Mouse (Mus musculus): Measurements from ENCODE around the gene Mup6. TPM values are rescaled to one million over a fixed set of nuclear protein-coding genes. Genes with fewer than 3 reads are reported as not detected.

Gene Mup6
- polyA plus RNA-seq (2014; fragmentation: Nextera tagmentation; extraction: Ambion mirVana): not detected in 2 replicates

DNA sequence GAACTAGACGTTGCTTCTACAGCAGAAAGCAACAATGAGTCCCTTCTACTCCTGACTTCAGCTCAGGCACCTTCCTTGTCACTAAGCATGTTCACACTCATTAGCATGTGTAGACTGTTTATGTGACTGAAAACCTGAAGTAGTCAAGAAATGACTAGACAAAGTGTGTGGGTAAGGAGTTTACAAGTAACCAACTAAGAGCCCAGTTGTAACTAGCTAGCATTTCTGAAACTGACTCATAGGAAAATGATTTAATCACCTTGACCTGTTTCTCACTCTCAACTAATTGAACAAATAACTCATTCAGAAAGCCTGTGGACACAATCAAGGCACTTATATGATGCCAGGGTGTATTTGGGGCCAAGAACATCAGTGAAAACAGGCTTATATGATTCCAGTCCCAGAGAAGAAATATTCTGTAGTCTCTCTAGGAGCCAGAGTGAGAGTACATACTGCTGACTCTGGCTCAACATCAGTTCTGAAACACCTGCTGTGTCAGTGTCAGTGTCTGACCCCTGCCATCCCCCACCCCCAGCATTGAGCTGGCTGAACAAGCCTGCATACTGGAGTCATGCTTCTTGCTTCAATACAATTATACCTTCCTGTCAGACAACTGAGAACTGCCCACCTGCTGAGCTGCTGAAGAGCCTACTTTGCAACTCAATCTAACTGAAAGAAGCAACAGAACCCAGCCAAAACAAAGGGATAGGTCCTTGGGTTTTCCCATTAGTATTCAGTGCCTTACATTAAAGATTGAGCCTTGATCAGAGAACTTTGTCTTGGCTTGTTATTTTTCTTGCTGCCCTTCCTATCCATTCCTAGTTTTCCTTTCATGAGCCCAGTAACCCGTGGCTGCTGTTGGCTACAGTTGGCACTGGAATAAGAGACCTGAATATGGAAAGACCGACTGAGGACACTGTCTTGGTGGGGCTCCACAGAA, at the start of gene Mup6:
Gene Mup6 (plus strand): TSS at position 890 of the 940 bp plus-strand sequence.
- ATAC-seq (ENCODE audit: low FRiP score): no peak
- H3K36me3 ChIP-seq (replicated peaks; ENCODE audit: control insufficient read depth, insufficient read depth): no peaks in the 10 kb centered on the region
- H3K4me2 ChIP-seq (replicated peaks): no peak within 1 kb of the TSS
- no peaks in the 10 kb centered on the region for H3K4me1 ChIP-seq (replicated peaks; ENCODE audit: control insufficient read depth, insufficient read depth, low read length)
- 18% methylated on average over 3 of the region's 3 CpGs for WGBS
- no peaks in the 10 kb centered on the region for H3K27me3 ChIP-seq (ENCODE audit: control insufficient read depth, insufficient read depth, low read length)
- no peak for DNase-seq (ENCODE audit: low spot score)
- no peaks in the 10 kb centered on the region for H3K9me3 ChIP-seq (ENCODE audit: control insufficient read depth, low read length)
- H3K9ac ChIP-seq: no peak within 1 kb of the TSS
- no peak within 1 kb of the TSS for H3K27ac ChIP-seq
- H3K4me3 ChIP-seq (replicated peaks; ENCODE audit: low read length): no peak within 1 kb of the TSS

GRCm38 (mm10) chr4:59914608-59915403, 49.3 kb upstream of the Mup6 start, which contains the start of gene Slc46a2:
Gene Slc46a2 (minus strand): TSS chr4:59915056.
- no peaks in the 10 kb centered on the region for H3K36me3 ChIP-seq (replicated peaks; ENCODE audit: control insufficient read depth, insufficient read depth)
- H3K4me3 ChIP-seq (replicated peaks; ENCODE audit: low read length): no peak within 1 kb of the TSS
- DNase-seq (ENCODE audit: low spot score): no peak
- no peak within 1 kb of the TSS for H3K27ac ChIP-seq
- H3K27me3 ChIP-seq (ENCODE audit: control insufficient read depth, insufficient read depth, low read length): 0 out of 2 replicates have a peak, but pooled peaks cover 7% of the 10 kb centered on the region
- WGBS: 21% methylated on average over 22 of the region's 22 CpGs
- no peaks in the 10 kb centered on the region for H3K9me3 ChIP-seq (ENCODE audit: control insufficient read depth, low read length)
- H3K4me1 ChIP-seq (replicated peaks; ENCODE audit: control insufficient read depth, insufficient read depth, low read length): no peaks in the 10 kb centered on the region
- no peak within 1 kb of the TSS for H3K9ac ChIP-seq
- H3K4me2 ChIP-seq (replicated peaks): no peak within 1 kb of the TSS
- ATAC-seq (ENCODE audit: low FRiP score): peak; percentile 11; the same call in 1 of the 2 replicates

DNA sequence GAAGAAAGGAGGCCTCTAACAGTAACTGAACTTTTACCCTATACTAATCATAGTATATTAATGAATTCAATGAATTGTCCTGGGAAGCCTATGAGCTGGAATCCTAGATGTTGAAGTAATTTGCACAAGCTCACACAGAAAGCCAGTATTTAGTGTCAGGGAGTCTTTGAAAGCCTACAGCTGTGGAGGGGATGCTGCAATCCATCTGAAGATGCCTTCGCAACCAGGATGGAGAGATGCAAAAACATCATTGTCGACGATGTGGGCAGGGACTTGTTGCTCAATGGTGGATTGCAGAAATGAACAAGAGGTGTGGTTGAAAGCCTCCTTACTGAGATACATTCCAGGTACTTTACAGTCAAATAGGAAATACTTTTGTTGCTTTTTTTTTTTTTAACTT, 46.1 kb upstream of the Mup6 start:
- Histone ChIP-seq H3K4me1 (replicated peaks; ENCODE audit: control insufficient read depth, insufficient read depth, low read length) (no peaks in the 10 kb centered on the region), H3K9me3 (ENCODE audit: control insufficient read depth, low read length) (no peaks in the 10 kb centered on the region), H3K4me3 (replicated peaks; ENCODE audit: low read length) (no peak overlapping the region), H3K27me3 (ENCODE audit: control insufficient read depth, insufficient read depth, low read length) (0 out of 2 replicates have a peak, but pooled peaks cover 7% of the 10 kb centered on the region), H3K9ac (no peak overlapping the region), H3K4me2 (replicated peaks) (no peak overlapping the region), H3K27ac (no peak overlapping the region), H3K36me3 (replicated peaks; ENCODE audit: control insufficient read depth, insufficient read depth) (no peaks in the 10 kb centered on the region)
- WGBS: 89% methylated on average over 3 of the region's 3 CpGs
- DNase-seq (ENCODE audit: low spot score): no peak
- ATAC-seq (ENCODE audit: low FRiP score): no peak

GRCm38 (mm10) chr4:59925082-59925481, 39.0 kb upstream of the Mup6 start:
- DNase-seq (ENCODE audit: low spot score): no peak
- Histone ChIP-seq H3K27ac (no peak overlapping the region), H3K4me1 (replicated peaks; ENCODE audit: control insufficient read depth, insufficient read depth, low read length) (no peaks in the 10 kb centered on the region), H3K9me3 (ENCODE audit: control insufficient read depth, low read length) (no peaks in the 10 kb centered on the region), H3K4me3 (replicated peaks; ENCODE audit: low read length) (no peak overlapping the region), H3K9ac (no peak overlapping the region), H3K27me3 (ENCODE audit: control insufficient read depth, insufficient read depth, low read length) (no peaks in the 10 kb centered on the region), H3K4me2 (replicated peaks) (no peak overlapping the region), H3K36me3 (replicated peaks; ENCODE audit: control insufficient read depth, insufficient read depth) (no peaks in the 10 kb centered on the region)
- no peak for ATAC-seq (ENCODE audit: low FRiP score)
- 87% methylated on average over 9 of the region's 9 CpGs for WGBS

- ATAC-seq (ENCODE audit: low FRiP score) (no peak), DNase-seq (ENCODE audit: low spot score) (no peak)
- H3K4me3 ChIP-seq (replicated peaks; ENCODE audit: low read length): no peak overlapping the region
- H3K27me3 ChIP-seq (ENCODE audit: control insufficient read depth, insufficient read depth, low read length): no peaks in the 10 kb centered on the region
- no peaks in the 10 kb centered on the region for H3K9me3 ChIP-seq (ENCODE audit: control insufficient read depth, low read length)
- 79% methylated on average over 3 of the region's 3 CpGs for whole genome bisulfite sequencing
- no peak overlapping the region for H3K27ac ChIP-seq
- H3K4me2 ChIP-seq (replicated peaks): no peak overlapping the region
- H3K4me1 ChIP-seq (replicated peaks; ENCODE audit: control insufficient read depth, insufficient read depth, low read length): no peaks in the 10 kb centered on the region
- H3K36me3 ChIP-seq (replicated peaks; ENCODE audit: control insufficient read depth, insufficient read depth): no peaks in the 10 kb centered on the region
- no peak overlapping the region for H3K9ac ChIP-seq
Observed at GRCm38 (mm10) chr4:59927666-59928065, 36.4 kb upstream of the Mup6 start.

DNA sequence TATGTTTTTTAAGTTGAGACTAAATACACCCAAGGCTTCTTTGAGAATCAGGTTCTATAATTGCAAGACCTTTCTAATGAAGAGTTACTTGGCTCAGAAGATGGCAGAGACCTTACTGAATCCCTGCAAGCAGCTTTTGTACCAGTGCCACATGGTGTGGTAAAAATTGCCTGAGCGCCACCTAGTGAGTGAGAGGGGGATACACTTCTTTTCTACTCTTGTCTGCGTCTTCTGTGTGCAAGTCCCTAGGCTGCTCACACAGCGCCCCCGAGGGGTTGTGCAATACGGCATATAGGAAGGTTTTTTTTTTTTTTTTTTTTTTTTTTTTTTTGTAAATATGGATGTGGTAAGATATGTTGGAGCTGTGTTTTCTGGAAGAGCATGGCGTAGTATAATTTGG, 35.7 kb upstream of the Mup6 start:
- H3K9ac ChIP-seq: no peak overlapping the region
- H3K4me3 ChIP-seq (replicated peaks; ENCODE audit: low read length): no peak overlapping the region
- no peaks in the 10 kb centered on the region for H3K36me3 ChIP-seq (replicated peaks; ENCODE audit: control insufficient read depth, insufficient read depth)
- H3K27ac ChIP-seq: no peak overlapping the region
- H3K27me3 ChIP-seq (ENCODE audit: control insufficient read depth, insufficient read depth, low read length): no peaks in the 10 kb centered on the region
- no peaks in the 10 kb centered on the region for H3K9me3 ChIP-seq (ENCODE audit: control insufficient read depth, low read length)
- DNase-seq (ENCODE audit: low spot score) (peak; percentile 53), ATAC-seq (ENCODE audit: low FRiP score) (no peak; the same call in 1 of the 2 replicates)
- no peaks in the 10 kb centered on the region for H3K4me1 ChIP-seq (replicated peaks; ENCODE audit: control insufficient read depth, insufficient read depth, low read length)
- no peak overlapping the region for H3K4me2 ChIP-seq (replicated peaks)
- WGBS: 20% methylated on average over 6 of the region's 6 CpGs

- H3K36me3 ChIP-seq (replicated peaks; ENCODE audit: control insufficient read depth, insufficient read depth): no peaks in the 10 kb centered on the region
- ATAC-seq (ENCODE audit: low FRiP score) (peak; percentile 89), DNase-seq (ENCODE audit: low spot score) (peak; percentile 43)
- H3K27ac ChIP-seq: no peak overlapping the region
- H3K4me2 ChIP-seq (replicated peaks): no peak overlapping the region
- H3K9ac ChIP-seq: no peak overlapping the region
- no peaks in the 10 kb centered on the region for H3K4me1 ChIP-seq (replicated peaks; ENCODE audit: control insufficient read depth, insufficient read depth, low read length)
- 55% methylated on average over 6 of the region's 6 CpGs for WGBS
- H3K9me3 ChIP-seq (ENCODE audit: control insufficient read depth, low read length): no peaks in the 10 kb centered on the region
- no peaks in the 10 kb centered on the region for H3K27me3 ChIP-seq (ENCODE audit: control insufficient read depth, insufficient read depth, low read length)
- H3K4me3 ChIP-seq (replicated peaks; ENCODE audit: low read length): no peak overlapping the region
Observed at GRCm38 (mm10) chr4:59932505-59933281, 31.4 kb upstream of the Mup6 start.

DNA sequence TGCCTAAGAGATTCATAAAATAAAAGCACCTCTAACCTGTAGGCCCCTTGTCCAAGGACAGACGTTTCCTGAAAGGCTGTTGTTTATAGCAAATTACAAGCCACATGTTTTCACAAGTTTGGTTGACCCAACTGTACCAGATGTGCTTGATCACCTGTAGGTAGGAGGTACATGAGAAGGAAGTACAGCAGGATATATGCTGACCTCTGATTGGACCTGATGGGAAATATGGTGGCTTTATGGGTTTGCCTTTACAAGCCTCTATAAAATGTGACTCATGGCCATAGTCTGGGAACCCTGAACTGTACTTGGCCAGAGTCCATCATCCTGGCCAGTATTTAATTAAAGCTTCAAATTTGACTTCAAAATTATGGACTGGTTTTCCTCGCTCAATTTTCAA, 26.6 kb upstream of the Mup6 start:
- ATAC-seq (ENCODE audit: low FRiP score): no peak
- Histone ChIP-seq H3K9ac (no peak overlapping the region), H3K4me1 (replicated peaks; ENCODE audit: control insufficient read depth, insufficient read depth, low read length) (no peaks in the 10 kb centered on the region), H3K4me3 (replicated peaks; ENCODE audit: low read length) (no peak overlapping the region), H3K36me3 (replicated peaks; ENCODE audit: control insufficient read depth, insufficient read depth) (no peaks in the 10 kb centered on the region), H3K27ac (no peak overlapping the region), H3K4me2 (replicated peaks) (no peak overlapping the region), H3K9me3 (ENCODE audit: control insufficient read depth, low read length) (no peaks in the 10 kb centered on the region), H3K27me3 (ENCODE audit: control insufficient read depth, insufficient read depth, low read length) (no peaks in the 10 kb centered on the region)
- DNase-seq (ENCODE audit: low spot score): no peak
- WGBS: 77% methylated on average over 2 of the region's 2 CpGs

Measured in hindbrain, embryonic 14.5 days (tissue).